Mouse (Mus musculus): ENCODE data around the gene Iffo1.

GRCm38 (mm10) chr6:125095391-125096278, 49.4 kb upstream of the Iffo1 start, which contains the start of gene Chd4:
- TF ChIP-seq CEBPB (IDR thresholded peaks at IDR 0.05; ENCODE audit: low read depth) (no peak), CTCF (IDR thresholded peaks at IDR 0.05; ENCODE audit: control insufficient read depth, insufficient read depth, insufficient read length) (no peak), MYOD1 (IDR thresholded peaks at IDR 0.05; ENCODE audit: control insufficient read depth, insufficient read length, low read depth) (no peak), MAX (IDR thresholded peaks at IDR 0.05) (no peak), FOSL1 (IDR thresholded peaks at IDR 0.05; ENCODE audit: insufficient read depth, low read length, poor library complexity, severe bottlenecking) (no peak), MYOG (IDR thresholded peaks at IDR 0.05; ENCODE audit: control insufficient read depth, extremely low read depth, insufficient read length) (no peak)
